Mouse (Mus musculus) mature B cell (primary cell): ENCODE measurements at regions not wholly inside any gene's neighbourhood (a gene's known extent, or its start where the extent isn't known, plus 50 kb on each side); places are given as distances from the start of the nearest gene placed in this dataset.

Source experiments
- in situ Hi-C: fragments of 300-500 bp; cut with MboI; formaldehyde crosslinking; loops from 2 replicates; pipeline ENCODE4 v1.14.3; 2019

DNA sequence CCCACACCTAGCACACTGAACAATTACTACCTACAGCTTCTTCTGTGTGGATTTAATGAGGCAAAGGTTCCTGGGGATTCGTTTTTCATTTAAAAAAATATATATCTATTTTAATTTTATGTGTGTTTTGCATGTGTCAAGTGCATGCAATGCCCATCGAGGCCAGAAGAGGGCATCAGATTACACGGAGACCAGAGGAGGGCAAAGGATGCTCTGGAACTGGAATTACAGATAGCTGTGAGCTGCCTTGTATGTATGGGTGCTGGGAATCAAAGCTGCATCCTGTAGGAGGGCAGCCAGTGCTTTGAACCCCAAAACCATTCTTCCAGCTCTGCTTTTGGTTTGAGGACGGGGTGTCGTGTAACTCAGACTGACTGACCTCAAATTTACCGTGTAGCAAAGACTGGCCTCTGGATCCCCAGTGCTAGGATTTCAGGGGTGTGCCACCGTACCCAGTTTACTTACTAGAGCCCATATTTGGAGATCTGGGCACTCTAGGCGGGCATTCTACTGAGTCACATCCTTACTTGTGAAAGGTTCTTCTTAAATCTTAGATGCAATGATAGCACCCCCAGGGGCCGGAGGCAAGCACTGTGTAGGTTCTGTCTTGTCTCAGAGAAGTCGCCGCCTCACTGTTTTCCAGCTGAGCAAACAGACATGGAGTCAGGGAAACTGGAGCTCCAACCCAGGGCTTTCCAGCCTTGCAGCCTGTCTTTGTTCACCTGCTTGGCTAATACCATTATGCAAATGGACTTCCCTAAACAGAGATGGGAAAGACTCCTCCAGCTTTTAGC is 225.6 kb upstream of the Nfe2l3 start:
- in situ Hi-C loops = loop anchor here (25.0 kb wide), 1 partner anchor 155 kb away; no protein-coding TSS in a partner anchor

DNA sequence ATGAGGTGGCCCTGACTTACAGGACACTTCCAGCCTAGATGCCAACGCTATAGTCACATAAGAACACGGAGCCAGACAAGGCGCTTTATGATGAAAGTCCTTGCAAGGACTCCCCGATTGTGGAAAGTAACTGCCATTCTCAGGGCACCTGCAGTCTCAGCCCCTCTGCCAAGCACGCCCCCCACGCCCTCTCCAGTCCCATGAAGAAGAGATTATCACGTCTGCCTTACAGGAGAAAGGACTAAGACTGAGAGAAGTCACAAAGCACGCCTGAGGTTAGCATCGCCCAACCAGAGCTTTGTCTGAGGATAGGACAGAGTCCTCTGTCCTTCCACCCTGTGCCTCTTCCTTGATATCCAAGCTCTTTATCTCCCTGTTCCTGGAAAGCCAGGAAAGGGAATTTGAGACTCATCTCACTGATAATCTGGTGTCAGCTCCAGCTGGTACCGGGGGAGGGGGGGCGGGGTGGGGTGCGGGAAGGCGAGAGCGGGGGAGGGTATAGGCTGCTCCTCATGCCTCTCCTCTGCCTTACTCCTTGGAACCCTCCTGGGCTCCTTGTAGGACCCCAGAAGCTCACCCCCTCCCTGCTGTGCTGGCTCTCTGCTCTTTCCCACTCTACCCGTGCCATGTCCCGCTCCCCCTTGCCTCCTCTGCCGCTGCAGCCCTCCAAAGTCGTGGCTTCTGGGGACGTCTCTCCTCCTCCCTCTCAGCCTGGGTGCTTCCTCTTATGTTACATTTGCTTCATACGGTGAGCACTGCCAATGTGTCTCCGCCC is 224.7 kb upstream of the Nfe2l3 start:
- in situ Hi-C loops = loop anchor here (25.0 kb wide), 1 partner anchor 155 kb away; no protein-coding TSS in a partner anchor

DNA sequence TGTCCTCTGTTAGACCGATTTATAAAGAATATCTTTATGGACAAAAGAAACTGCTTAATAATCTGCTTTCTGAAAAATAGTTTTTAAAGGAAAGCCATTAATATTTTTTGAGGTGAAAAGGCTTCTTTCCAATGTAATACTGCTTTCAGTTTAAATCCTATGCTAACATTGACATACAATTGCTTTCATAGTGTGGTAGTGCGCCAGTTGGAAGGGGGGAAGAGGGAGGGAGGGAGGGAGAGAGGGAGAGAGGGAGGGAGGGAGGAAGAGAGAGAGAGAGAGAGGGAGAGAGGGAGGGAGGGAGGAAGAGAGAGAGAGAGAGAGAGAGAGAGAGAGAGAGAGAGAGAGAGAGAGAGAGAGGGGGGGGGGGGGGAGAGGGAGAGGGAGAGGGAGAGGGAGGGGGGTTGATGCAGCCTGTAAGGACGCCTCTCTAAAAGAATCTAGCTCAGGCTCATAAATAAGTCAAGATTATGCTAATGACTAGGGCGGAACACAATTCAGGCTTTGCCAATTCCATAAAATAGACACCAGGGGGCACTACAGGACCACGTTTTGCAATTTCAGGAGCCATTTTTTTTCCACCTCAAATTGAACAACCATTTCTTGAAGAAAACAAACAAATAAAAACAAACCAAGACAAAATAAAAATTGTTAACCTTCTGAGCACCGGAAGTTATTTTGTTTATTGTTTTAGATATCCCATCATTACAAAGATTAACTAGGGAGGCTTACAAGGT is 223.6 kb upstream of the Nfe2l3 start:
- in situ Hi-C loops = loop anchor here (25.0 kb wide), 1 partner anchor 153 kb away; no protein-coding TSS in a partner anchor

DNA sequence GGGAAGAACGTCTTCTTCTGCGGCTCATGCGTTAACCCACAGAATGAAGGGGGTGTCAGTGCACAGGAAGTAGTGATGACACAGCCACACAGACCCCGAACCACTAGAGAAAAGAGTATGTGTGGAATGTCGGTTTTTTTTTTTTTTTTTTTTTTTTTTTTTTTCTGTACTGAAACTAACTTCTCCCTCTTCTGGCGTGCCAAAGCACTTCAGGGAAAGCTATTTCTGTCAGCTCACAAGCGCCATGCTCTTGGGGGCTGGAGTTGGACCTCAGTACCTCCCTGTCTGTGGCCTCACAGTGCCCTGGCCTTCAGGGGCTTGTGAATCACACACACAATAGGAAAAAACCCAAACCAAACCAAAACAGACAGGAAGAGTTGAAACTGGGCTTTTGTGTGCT is 221.1 kb upstream of the Nfe2l3 start:
- in situ Hi-C loops = loop anchor here (10.0 to 25.0 kb wide), 2 partner anchors 151 to 373 kb away; no protein-coding TSS in a partner anchor

DNA sequence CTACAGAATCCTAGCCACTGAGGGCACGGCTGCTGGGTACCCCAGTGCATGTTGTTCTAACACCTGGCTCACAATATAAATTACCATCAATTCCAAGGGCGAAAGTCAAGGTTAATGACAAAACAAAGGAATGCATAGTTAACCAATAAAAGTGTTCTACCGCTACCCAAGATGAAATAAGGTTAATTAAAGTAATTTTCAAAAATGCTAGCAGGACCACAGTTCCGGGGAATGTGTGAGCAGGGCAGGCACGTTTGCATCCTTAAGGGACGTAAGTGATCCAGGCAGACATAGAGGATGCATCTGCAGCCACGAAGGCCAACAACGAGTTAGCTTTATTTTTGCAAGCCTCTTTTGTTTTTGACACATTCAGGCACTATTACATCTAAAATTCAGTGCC is 220.3 kb upstream of the Nfe2l3 start:
- in situ Hi-C loops = loop anchor here (10.0 to 25.0 kb wide), 2 partner anchors 150 to 373 kb away; no protein-coding TSS in a partner anchor

DNA sequence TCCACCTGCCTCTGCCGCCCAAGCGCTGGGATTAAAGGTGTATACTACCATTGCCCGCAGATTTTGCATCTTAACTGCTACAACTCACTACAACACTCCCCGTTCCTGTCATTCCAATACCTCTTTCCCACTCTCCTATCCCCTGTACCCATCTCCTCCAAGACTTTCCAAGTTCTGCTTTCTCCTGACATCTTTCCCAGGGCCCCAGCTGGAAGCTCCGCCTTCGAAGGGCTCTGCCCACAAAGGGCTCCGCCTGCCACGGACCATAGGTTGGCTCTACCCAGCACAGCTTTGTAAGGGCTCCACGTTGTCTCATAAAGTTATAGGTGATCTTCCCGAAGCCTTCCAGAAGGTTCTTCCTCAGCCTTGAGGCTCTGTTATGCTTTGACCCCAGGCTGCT is 217.1 kb upstream of the Nfe2l3 start:
- in situ Hi-C loops = loop anchor here (10.0 to 25.0 kb wide), 2 partner anchors 147 to 369 kb away; no protein-coding TSS in a partner anchor

DNA sequence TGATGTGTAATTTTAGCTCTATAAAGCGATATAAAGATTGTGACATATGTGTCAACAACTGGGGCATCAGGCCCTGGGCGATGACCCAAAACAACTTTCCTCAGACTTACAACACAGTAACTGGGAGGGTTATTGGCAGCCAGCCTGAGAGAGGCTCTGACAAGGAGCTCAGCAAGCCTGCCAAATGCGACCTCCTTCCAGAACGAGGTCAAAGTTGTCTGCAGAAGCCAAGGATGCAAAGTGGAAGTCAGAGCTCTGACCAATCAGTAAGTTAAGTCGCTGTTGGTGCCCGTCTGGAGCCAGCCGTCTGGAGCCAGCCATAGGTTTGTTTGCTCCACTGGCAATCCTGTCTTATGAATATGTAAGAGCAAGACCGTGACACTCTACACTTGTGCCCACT is 216.0 kb upstream of the Nfe2l3 start:
- in situ Hi-C loops = loop anchor here (10.0 to 25.0 kb wide), 2 partner anchors 146 to 368 kb away; no protein-coding TSS in a partner anchor

DNA sequence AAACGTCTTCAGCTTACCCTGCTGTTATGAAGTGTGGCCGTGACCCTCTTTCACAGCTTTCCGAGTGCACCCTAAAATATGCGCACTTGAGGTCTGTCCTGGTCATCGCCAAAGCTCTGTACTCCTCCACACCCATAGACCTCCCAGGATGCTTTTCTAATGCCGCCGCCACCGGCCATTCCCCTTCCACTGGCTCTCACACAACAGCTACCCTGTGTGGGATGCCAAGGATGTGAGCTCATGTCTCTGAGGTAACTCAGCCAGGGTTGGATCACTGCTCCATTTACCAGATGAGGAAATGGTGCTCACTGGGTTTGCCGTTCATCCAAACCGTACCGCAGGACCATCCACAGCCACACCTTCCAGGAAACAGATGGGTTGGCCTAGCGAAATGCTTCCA is 212.8 kb upstream of the Nfe2l3 start:
- in situ Hi-C loops = loop anchor here (10.0 to 25.0 kb wide), 2 partner anchors 143 to 365 kb away; no protein-coding TSS in a partner anchor

DNA sequence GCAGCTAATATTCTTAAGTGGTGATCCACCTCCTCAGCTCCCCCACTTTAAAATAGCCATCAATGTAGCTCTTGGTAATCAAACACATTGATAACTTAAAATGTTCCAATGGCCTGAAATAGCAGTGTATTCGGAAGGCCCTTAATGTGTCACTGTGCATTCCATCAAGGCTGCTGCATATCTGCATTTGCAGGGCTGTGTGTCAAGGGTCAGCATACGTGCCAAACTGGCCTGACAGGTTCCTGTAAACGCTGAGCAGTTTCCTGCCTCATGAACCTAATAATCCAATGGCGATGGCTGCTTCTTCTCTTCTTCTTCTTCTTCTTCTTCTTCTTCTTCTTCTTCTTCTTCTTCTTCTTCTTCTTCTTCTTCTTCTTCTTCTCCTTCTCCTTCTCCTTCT is 211.7 kb upstream of the Nfe2l3 start:
- in situ Hi-C loops = loop anchor here (25.0 kb wide), 1 partner anchor 142 kb away; no protein-coding TSS in a partner anchor

DNA sequence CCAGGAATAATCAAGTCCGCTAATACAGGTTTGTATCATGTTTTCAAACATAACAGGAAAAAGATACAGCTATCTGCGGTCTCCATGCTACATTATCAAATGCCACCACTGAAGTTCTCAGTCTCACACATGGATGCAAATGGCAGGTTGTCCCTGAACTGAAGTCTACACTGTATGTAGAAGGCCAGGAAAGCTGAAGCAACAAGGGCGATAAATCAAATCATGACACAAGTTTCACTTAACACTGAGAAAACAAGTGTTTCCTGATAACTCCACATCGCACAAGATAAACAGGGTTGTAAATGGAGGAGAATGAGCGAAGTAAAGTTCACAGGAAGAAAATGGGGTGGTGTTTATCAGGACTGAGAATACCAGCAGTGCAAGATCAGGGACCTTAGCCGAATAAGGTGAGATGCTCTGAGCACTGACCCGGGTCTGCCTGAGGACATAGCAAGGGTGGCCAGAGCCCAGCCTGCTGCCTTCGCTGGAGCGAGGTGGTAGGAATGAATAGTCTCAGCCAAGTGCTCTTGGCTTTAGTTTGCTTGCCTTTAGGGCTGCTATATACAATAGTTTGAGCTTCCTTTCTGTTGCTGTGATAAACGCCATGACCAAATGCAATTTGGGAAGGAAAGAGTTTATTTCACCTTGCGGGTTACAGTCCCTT is 196.3 kb upstream of the Nfe2l3 start:
- in situ Hi-C loops = no loop called here

DNA sequence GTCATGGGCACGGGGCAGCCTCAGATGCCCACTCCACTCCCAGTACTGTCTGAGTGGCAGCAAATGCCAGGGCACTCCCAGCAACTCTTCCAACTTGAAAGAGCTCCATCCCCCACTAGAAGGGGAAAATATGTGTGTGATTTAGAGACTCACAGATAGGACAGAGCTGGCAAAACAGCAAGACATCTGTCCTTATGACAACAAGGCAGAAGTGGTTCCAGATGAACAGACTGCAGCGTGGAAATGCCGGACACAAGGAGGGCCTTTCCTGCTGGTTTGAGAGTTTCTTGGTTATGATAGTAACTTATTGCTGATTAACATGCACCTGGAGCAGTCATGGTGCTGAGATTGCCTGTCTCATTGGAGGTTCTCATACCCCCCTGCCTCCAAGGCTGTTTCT is 192.4 kb upstream of the Nfe2l3 start:
- in situ Hi-C loops = no loop called here

DNA sequence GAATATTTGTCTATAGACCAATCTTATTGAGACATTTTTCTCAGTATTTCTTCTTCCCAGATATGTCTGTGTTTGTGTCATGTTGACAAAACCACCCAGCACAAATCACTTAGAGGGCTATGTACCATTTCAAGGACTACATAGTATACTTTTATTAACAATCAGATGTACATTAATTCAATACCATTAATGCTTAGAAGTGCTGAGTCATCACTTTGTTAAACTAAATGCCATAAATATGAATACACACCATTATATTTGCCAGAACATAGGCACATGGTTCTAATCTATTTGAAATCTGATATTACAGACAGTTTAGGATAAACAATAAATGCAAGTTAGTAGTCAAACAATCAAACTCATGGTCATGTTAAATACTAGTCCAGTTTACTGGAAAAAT is 182.2 kb upstream of the Nfe2l3 start:
- in situ Hi-C loops = no loop called here

DNA sequence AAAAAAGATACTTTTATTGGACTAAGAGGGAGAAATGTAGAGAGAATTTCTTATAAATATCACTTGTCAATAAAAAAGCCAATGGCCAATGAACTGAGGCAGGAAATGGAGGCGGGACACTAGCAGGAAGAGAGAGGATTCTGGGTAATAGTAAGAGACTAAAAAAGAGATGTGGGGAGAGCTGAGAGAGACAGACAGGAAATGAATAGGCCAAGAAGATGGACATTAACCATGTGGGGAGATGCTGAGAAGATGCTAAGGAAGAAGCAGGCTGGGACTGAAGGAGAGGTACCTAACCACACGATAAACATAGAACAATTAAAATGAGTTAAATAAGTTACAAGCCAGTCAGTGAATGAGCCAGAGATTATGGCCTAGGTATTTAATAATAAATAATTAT is 181.0 kb upstream of the Nfe2l3 start:
- in situ Hi-C loops = no loop called here

DNA sequence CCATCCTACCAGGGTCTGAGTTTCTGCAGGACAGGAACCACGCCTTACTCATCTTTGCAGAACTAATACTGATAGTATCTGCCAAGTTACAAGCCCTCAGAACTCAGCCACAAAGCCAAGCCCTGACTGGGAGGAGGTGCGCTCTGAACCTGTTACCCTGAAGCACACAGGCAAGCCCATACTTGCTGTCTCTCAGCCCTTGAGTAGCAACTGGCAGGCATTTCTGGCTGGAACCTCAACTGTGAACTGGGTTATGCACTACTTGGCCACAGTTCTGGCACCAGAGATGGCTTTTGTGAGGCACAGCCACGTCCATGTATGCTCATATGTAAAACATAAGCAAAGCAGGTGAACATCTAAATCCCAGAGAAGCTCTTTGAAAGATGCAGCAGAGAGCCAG is 179.7 kb upstream of the Nfe2l3 start:
- in situ Hi-C loops = no loop called here

DNA sequence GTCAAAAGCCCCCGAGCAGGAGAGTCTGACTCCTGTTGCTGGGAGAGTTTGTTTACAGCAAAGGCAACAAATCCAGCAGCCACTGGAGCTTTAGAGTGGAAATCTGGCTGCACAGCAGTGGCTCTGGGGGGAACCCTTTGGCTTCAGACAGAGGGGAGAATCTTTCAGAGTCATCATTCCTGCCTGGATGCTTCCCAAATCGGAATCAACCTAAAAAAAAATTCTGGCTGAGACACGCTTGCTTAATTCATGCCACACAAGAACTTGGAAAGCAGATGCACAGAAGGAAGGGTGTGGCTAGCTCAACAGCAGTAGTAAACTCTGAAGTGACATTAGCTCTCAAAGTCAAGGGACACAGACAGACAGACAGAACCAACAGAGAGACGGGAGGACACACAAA is 175.8 kb upstream of the Nfe2l3 start:
- in situ Hi-C loops = no loop called here

DNA sequence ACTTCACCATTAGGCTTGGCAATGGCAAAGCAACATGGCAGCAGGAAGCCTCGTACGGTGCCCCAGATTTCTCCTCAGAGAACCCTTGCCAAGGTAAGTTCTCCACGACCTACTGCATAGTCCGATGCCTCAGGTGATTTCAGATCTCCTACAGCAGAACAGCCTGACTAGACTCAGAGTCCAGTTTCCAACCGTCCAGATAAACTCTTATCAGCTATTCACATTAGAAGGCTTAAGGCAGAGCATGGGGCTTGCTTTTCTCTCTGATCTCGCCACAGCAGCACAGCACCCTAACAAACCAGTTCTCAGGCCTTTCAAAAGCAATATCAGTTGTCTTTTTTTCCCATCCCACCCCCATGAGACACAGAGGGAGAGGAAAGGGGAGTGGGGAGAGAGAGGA is 174.9 kb upstream of the Nfe2l3 start:
- in situ Hi-C loops = no loop called here

DNA sequence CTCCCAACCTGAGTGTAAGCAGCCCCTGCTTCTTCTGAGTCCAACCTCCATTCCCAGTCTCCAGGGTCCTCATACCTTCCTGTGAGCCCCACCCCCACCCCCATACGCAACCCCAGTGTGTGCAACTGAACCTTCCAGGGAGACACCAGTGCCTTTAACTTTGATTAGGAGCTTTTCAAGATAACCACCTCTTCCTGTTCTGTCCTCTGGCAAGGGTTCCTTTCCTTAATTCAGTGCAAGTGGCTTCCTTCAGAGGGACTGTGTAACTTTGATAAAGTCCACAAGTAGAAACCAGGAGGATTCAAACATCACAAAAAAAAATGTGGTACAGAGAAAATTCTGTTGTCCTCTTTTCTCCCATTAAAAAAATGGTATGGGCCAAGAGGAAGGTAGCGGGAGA is 174.2 kb upstream of the Nfe2l3 start:
- in situ Hi-C loops = no loop called here

DNA sequence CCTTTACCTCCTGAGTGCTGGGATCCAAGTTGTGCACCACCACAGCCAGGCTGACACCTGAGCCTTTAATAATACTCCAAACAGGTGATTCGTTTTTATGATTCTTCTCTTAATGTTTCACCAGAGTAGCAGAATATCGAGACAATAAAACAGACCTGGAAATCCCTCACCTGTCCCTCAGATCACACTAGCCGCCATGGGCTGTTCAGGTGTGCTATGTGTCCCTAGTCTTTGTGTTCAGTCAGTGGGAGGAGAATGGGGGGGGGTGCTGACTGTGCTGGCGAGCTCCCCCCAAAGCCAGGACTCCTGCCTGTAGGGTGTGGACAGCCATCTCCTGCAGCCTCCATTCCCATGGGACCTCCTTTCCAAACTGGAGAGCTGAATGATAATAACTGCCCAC is 168.9 kb upstream of the Nfe2l3 start:
- in situ Hi-C loops = no loop called here

DNA sequence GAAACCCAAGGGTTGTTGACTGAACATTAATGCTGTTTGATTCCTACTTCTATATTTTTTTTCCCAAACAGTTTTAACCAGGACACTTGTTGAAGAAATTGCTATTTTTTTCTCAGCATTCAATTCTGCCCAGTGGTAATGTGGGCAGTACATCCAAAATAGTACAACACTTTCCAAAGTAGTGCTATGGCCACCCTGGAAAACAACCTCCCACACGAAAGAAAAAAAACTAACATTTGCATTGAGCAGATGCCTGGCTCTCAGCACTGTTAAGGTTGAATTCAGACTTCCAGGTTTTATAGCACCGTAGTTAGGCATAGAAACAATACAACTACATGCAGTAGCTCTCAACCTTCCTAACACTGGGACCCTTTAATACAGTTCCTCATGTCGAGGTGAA is 167.1 kb upstream of the Nfe2l3 start:
- in situ Hi-C loops = no loop called here

DNA sequence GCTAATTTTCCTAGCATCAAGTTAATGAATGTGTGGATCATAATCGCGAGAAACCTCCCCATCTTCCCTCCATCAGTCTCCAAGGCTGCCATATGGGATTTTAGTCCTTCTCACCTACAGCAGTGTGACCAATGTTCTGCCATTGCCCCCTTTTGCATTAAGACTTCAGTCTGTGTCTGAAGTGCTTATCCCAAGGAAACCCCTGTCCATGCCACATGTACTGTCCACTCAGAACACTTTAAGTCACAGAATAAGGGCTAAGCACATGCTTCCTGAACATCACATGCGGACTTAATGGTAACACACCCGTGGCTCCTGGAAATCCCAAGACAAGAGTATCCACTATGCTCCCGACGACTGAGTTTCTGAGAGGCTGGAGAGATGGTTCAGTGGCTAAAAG is 165.7 kb upstream of the Nfe2l3 start:
- in situ Hi-C loops = no loop called here

DNA sequence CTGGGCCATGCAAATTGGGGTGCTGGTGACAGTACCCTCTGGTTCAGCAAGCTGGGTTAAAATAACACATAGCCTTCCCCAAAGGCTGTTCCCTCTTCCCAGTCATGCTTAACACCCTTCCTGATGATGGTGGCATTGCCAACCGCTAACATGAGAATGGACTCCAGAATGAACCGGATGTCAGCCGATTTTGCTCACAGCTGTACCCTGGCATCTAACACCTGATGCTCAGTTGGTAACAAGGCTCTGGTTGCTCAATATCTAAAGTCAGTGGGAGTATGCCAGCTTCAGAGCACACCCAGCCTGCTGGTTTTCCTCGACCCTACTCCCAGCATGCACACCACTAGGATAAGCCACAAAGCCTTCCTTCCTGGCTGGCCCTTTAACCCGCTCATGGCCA is 164.6 kb upstream of the Nfe2l3 start:
- in situ Hi-C loops = no loop called here
